ENCODE assay signal across 14 mouse cellular contexts in genomic region chr8:121059098-121059497, GRCm38 (mm10). TPM values are rescaled to one million over a fixed set of nuclear protein-coding genes. Genes with fewer than 3 reads are reported as not detected.
DNase-seq lines count a peak whose midpoint lies in the region; ATAC-seq lines count a peak whose summit lies in the region.
"Had no signal": no experiment of that assay in that cellular context is flagged by ENCODE, and none has a peak within 500 bp of the region (broad histone marks: within the 10 kb centered on the region; RNA-seq: fewer than 3 reads in every experiment).

No protein-coding gene starts in this region.

- 75% methylated on average over 7 of the region's 7 CpGs for WGBS in forebrain, embryonic 12.5 days
- WGBS in forebrain, embryonic 10.5 days: 84% methylated on average over 7 of the region's 7 CpGs
- WGBS in midbrain, embryonic 13.5 days: 62% methylated on average over 7 of the region's 7 CpGs
- WGBS in midbrain, embryonic 11.5 days: 80% methylated on average over 7 of the region's 7 CpGs

- no peak overlapping the region for H3K27ac ChIP-seq in forebrain, embryonic 12.5 days
- H3K27ac ChIP-seq in forebrain, embryonic 10.5 days: no peak overlapping the region
- no peak overlapping the region for H3K27ac ChIP-seq in midbrain, embryonic 13.5 days
- no peak overlapping the region for H3K27ac ChIP-seq in midbrain, embryonic 11.5 days (ENCODE audit: low read depth, low read length)
- H3K27ac ChIP-seq: heart, adult 2 months; macrophage had no signal

- no peak overlapping the region for H3K4me2 ChIP-seq in forebrain, embryonic 12.5 days
- H3K4me2 ChIP-seq in midbrain, embryonic 13.5 days (replicated peaks): no peak overlapping the region
- no peak overlapping the region for H3K4me2 ChIP-seq in midbrain, embryonic 11.5 days
- H3K4me2 ChIP-seq: embryonic facial prominence, embryonic 13.5 days had no signal

- intact Hi-C loops in heart, postnatal 25 days (cut with DNase I): no loop called here

- 0 out of 2 replicates have a peak, but pooled peaks have one; percentile 23 for ATAC-seq in forebrain, embryonic 12.5 days (ENCODE audit: low FRiP score)
- 0 out of 2 replicates have a peak, but pooled peaks have one; percentile 58 for ATAC-seq in midbrain, embryonic 13.5 days
- no peak for ATAC-seq in midbrain, embryonic 11.5 days (ENCODE audit: low FRiP score)

- no peak overlapping the region for H3K9ac ChIP-seq in forebrain, embryonic 12.5 days
- H3K9ac ChIP-seq in midbrain, embryonic 13.5 days (replicated peaks): no peak overlapping the region
- H3K9ac ChIP-seq in midbrain, embryonic 11.5 days (ENCODE audit: low read length): no peak overlapping the region
- H3K9ac ChIP-seq: embryonic facial prominence, embryonic 13.5 days had no signal

- peaks cover 7% of the 10 kb centered on the region for H3K4me1 ChIP-seq in forebrain, embryonic 12.5 days
- H3K4me1 ChIP-seq in forebrain, embryonic 10.5 days: peaks cover 15% of the 10 kb centered on the region
- peaks cover 9% of the 10 kb centered on the region; the same call in 1 of the 2 replicates for H3K4me1 ChIP-seq in midbrain, embryonic 13.5 days (replicated peaks)
- H3K4me1 ChIP-seq in midbrain, embryonic 11.5 days (ENCODE audit: control insufficient read depth, insufficient read depth, low read length): peaks cover 5% of the 10 kb centered on the region

- H3K4me3 ChIP-seq in forebrain, embryonic 12.5 days (replicated peaks): no peak overlapping the region
- H3K4me3 ChIP-seq in forebrain, embryonic 10.5 days: no peak overlapping the region
- H3K4me3 ChIP-seq in midbrain, embryonic 13.5 days (replicated peaks): no peak overlapping the region
- no peak overlapping the region for H3K4me3 ChIP-seq in midbrain, embryonic 11.5 days (ENCODE audit: low read depth, low read length)
- H3K4me3 ChIP-seq: embryonic facial prominence, embryonic 13.5 days; heart, adult 2 months had no signal

- H3K27me3 ChIP-seq in forebrain, embryonic 12.5 days: peaks cover 25% of the 10 kb centered on the region
- peaks cover 87% of the 10 kb centered on the region for H3K27me3 ChIP-seq in forebrain, embryonic 10.5 days (ENCODE audit: poor library complexity, severe bottlenecking)
- H3K27me3 ChIP-seq in midbrain, embryonic 13.5 days: peaks cover 22% of the 10 kb centered on the region; the same call in 1 of the 2 replicates
- no peaks in the 10 kb centered on the region for H3K27me3 ChIP-seq in midbrain, embryonic 11.5 days (ENCODE audit: control insufficient read depth, insufficient read depth, low read length)

- DNase-seq in forebrain, embryonic 10.5 days (ENCODE audit: extremely low spot score, low spot score): no peak
- DNase-seq in midbrain, embryonic 11.5 days (ENCODE audit: low spot score, missing footprints): no peak
- DNase-seq in layer of hippocampus, adult 8-10 months (ENCODE audit: low spot score in 2 of 2): peak; percentile 39 to 57
- peak; percentile 40 for DNase-seq in right cerebral cortex, postnatal 4 days
- DNase-seq in heart, postnatal 25 days (ENCODE audit: low spot score): no peak
- DNase-seq in gastrocnemius, postnatal 10 days: no peak
- DNase-seq: heart, adult 2 months; heart, postnatal 14 days; kidney, adult 11 months; kidney, postnatal 36 days had no signal

- no peaks in the 10 kb centered on the region for H3K9me3 ChIP-seq in forebrain, embryonic 12.5 days
- H3K9me3 ChIP-seq in forebrain, embryonic 10.5 days: no peaks in the 10 kb centered on the region
- no peaks in the 10 kb centered on the region for H3K9me3 ChIP-seq in midbrain, embryonic 13.5 days
- H3K9me3 ChIP-seq in midbrain, embryonic 11.5 days (ENCODE audit: control insufficient read depth, low read length): no peaks in the 10 kb centered on the region
- H3K9me3 ChIP-seq: embryonic facial prominence, embryonic 13.5 days had no signal

- no peaks in the 10 kb centered on the region for H3K36me3 ChIP-seq in forebrain, embryonic 12.5 days (replicated peaks)
- H3K36me3 ChIP-seq in forebrain, embryonic 10.5 days (replicated peaks): no peaks in the 10 kb centered on the region
- H3K36me3 ChIP-seq in midbrain, embryonic 13.5 days: no peaks in the 10 kb centered on the region
- no peaks in the 10 kb centered on the region for H3K36me3 ChIP-seq in midbrain, embryonic 11.5 days (ENCODE audit: control insufficient read depth, insufficient read depth, low read length)
- H3K36me3 ChIP-seq: embryonic facial prominence, embryonic 13.5 days had no signal

RNA-seq across cellular contexts. Expression of gene Foxf1, which starts 25.1 kb away (rescaled TPM):
- polyA plus RNA-seq in forebrain, embryonic 12.5 days (2016; fragmentation: Nextera tagmentation; extraction: Ambion mirVana): 0.08 and 1.0 TPM in 2 replicates
- 2.5 and 2.9 TPM in 2 replicates for polyA plus RNA-seq in forebrain, embryonic 10.5 days (2016; fragmentation: Nextera tagmentation; extraction: Ambion mirVana)
- 0.39 and 0.71 TPM in 2 replicates for polyA plus RNA-seq in midbrain, embryonic 13.5 days (2015; fragmentation: Nextera tagmentation; extraction: Ambion mirVana)
- polyA plus RNA-seq in midbrain, embryonic 11.5 days (2014; fragmentation: Nextera tagmentation; extraction: Ambion mirVana): 0.17 and 0.20 TPM in 2 replicates
- 1 to 10 TPM in 1 of 4 experiments, under 1 TPM in 3; 0.52 to 1.1 (median 0.59) TPM for total RNA-seq in layer of hippocampus, adult 8-10 months (2022)
- under 1 TPM in 1 of 2 experiments, not detected in 1; 0.20 TPM for total RNA-seq in heart, postnatal 25 days (2021)
- total RNA-seq in gastrocnemius, postnatal 10 days (2021): under 1 TPM; 0.16 to 0.27 TPM

RNA-seq across cellular contexts. Expression of gene Mthfsd, which starts 49.1 kb away (rescaled TPM):
- polyA plus RNA-seq in forebrain, embryonic 12.5 days (2016; fragmentation: Nextera tagmentation; extraction: Ambion mirVana): 55.0 and 60.2 TPM in 2 replicates
- 69.1 and 69.5 TPM in 2 replicates for polyA plus RNA-seq in forebrain, embryonic 10.5 days (2016; fragmentation: Nextera tagmentation; extraction: Ambion mirVana)
- 57.8 and 60.7 TPM in 2 replicates for polyA plus RNA-seq in midbrain, embryonic 13.5 days (2015; fragmentation: Nextera tagmentation; extraction: Ambion mirVana)
- polyA plus RNA-seq in midbrain, embryonic 11.5 days (2014; fragmentation: Nextera tagmentation; extraction: Ambion mirVana): 47.4 and 50.4 TPM in 2 replicates
- 10 to 100 TPM; 41.1 to 45.8 (median 44.7) TPM for total RNA-seq in layer of hippocampus, adult 8-10 months (2022)
- total RNA-seq in heart, postnatal 25 days (2021): 10 to 100 TPM; 13.2 to 14.2 TPM
- 10 to 100 TPM; 13.0 to 17.7 TPM for total RNA-seq in gastrocnemius, postnatal 10 days (2021)

RNA-seq across cellular contexts. Expression of gene Foxc2, which starts 56.9 kb away (rescaled TPM):
- 3.3 and 4.6 TPM in 2 replicates for polyA plus RNA-seq in forebrain, embryonic 12.5 days (2016; fragmentation: Nextera tagmentation; extraction: Ambion mirVana)
- polyA plus RNA-seq in forebrain, embryonic 10.5 days (2016; fragmentation: Nextera tagmentation; extraction: Ambion mirVana): 4.6 and 6.1 TPM in 2 replicates
- polyA plus RNA-seq in midbrain, embryonic 13.5 days (2015; fragmentation: Nextera tagmentation; extraction: Ambion mirVana): 1.3 and 1.9 TPM in 2 replicates
- polyA plus RNA-seq in midbrain, embryonic 11.5 days (2014; fragmentation: Nextera tagmentation; extraction: Ambion mirVana): 7.0 and 7.1 TPM in 2 replicates
- total RNA-seq in layer of hippocampus, adult 8-10 months (2022): 1 to 10 TPM; 1.0 to 2.3 (median 1.3) TPM
- total RNA-seq in heart, postnatal 25 days (2021): 1 to 10 TPM; 2.0 to 2.2 TPM
- total RNA-seq in gastrocnemius, postnatal 10 days (2021): 1 to 10 TPM in 1 of 2 experiments, under 1 TPM in 1; 0.78 to 1.1 TPM
- polyA plus RNA-seq: macrophage had no signal

Comparison
In these comparisons a context has a peak if more than half of its experiments do, and no peak if none do; other contexts are left out.
1. DNase-seq: peak in layer of hippocampus, adult 8-10 months (2 of 2) and right cerebral cortex, postnatal 4 days (single experiment); none in forebrain, embryonic 10.5 days (single experiment), midbrain, embryonic 11.5 days (single experiment), heart, postnatal 25 days (single experiment) and gastrocnemius, postnatal 10 days (single experiment).